Mouse (Mus musculus) heart, adult 11 months (tissue): ENCODE measurements at regions not wholly inside any gene's neighbourhood (a gene's known extent, or its start where the extent isn't known, plus 50 kb on each side); places are given as distances from the start of the nearest gene placed in this dataset.
A peak's percentile ranks its signal among the peaks of the same experiment; 100 is the strongest.

Source experiments
- DNase-seq: peaks from one replicate; pipeline ENCODE4 v3.0.0; 2022

GRCm38 (mm10) chr6:51184500-51184899 lies 248.0 kb upstream of the Nfe2l3 start:
- no peak for DNase-seq

- DNase-seq, result no peak
Measured at GRCm38 (mm10) chr6:51185201-51185600, 247.3 kb upstream of the Nfe2l3 start.

GRCm38 (mm10) chr6:51189173-51189572 lies 243.3 kb upstream of the Nfe2l3 start:
- DNase-seq, result no peak

GRCm38 (mm10) chr6:51192826-51193225 lies 239.6 kb upstream of the Nfe2l3 start:
- no peak for DNase-seq

- no peak for DNase-seq
Measured at GRCm38 (mm10) chr6:51193356-51193755, 239.1 kb upstream of the Nfe2l3 start.

GRCm38 (mm10) chr6:51196391-51196790 lies 236.1 kb upstream of the Nfe2l3 start:
- DNase-seq, result no peak

- DNase-seq, result peak; percentile 79
Measured at GRCm38 (mm10) chr6:51197000-51197774, 235.3 kb upstream of the Nfe2l3 start.

- no peak for DNase-seq
Measured at GRCm38 (mm10) chr6:51200207-51200606, 232.3 kb upstream of the Nfe2l3 start.

- no peak for DNase-seq
Measured at GRCm38 (mm10) chr6:51200837-51201236, 231.6 kb upstream of the Nfe2l3 start.

- peak; percentile 80 for DNase-seq
Measured at GRCm38 (mm10) chr6:51204306-51204705, 228.2 kb upstream of the Nfe2l3 start.

GRCm38 (mm10) chr6:51205411-51205810 lies 227.1 kb upstream of the Nfe2l3 start:
- DNase-seq, result peak; percentile 81

- DNase-seq, result peak; percentile 85
Measured at GRCm38 (mm10) chr6:51206712-51207505, 225.6 kb upstream of the Nfe2l3 start.

- DNase-seq, result peak; percentile 85
Measured at GRCm38 (mm10) chr6:51207587-51208361, 224.7 kb upstream of the Nfe2l3 start.

- peak; percentile 81 for DNase-seq
Measured at GRCm38 (mm10) chr6:51208660-51209396, 223.6 kb upstream of the Nfe2l3 start.

GRCm38 (mm10) chr6:51211418-51211817 lies 221.1 kb upstream of the Nfe2l3 start:
- peak; percentile 90 for DNase-seq

GRCm38 (mm10) chr6:51212216-51212615 lies 220.3 kb upstream of the Nfe2l3 start:
- DNase-seq, result peak; percentile 80

- DNase-seq, result peak; percentile 69
Measured at GRCm38 (mm10) chr6:51215371-51215770, 217.1 kb upstream of the Nfe2l3 start.

GRCm38 (mm10) chr6:51216472-51216871 lies 216.0 kb upstream of the Nfe2l3 start:
- peak; percentile 98 for DNase-seq

- peak; percentile 89 for DNase-seq
Measured at GRCm38 (mm10) chr6:51219691-51220090, 212.8 kb upstream of the Nfe2l3 start.

GRCm38 (mm10) chr6:51220778-51221177 lies 211.7 kb upstream of the Nfe2l3 start:
- peak; percentile 17 for DNase-seq

- peak; percentile 68 for DNase-seq
Measured at GRCm38 (mm10) chr6:51236077-51236740, 196.3 kb upstream of the Nfe2l3 start.

- DNase-seq, result peak; percentile 43
Measured at GRCm38 (mm10) chr6:51240039-51240438, 192.4 kb upstream of the Nfe2l3 start.
